In genomic region chr2:81644671-81645070, GRCm38 (mm10) we compare ENCODE assay signal across 3 mouse cellular contexts.
"Had no signal": no experiment of that assay in that cellular context is flagged by ENCODE, and none has a peak within 500 bp of the region (broad histone marks: within the 10 kb centered on the region; RNA-seq: fewer than 3 reads in every experiment).

No protein-coding gene starts in this region.

- DNase-seq: kidney, postnatal 10 days; lung, postnatal 14 days; right cerebral cortex, postnatal 14 days had no signal
